Mouse (Mus musculus): ENCODE measurements at regions not wholly inside any gene's neighbourhood (a gene's known extent, or its start where the extent isn't known, plus 50 kb on each side); places are given as distances from the start of the nearest gene placed in this dataset.

GRCm38 (mm10) chr17:84010492-84011060 lies 162.8 kb upstream of the Haao start:
- Histone ChIP-seq H3K4me3 (no peak overlapping the region), H3K36me3 (no peaks in the 10 kb centered on the region), H3K9ac (no peak overlapping the region), H3K4me2 (no peak overlapping the region), H3K9me3 (no peaks in the 10 kb centered on the region), H3K27ac (no peak overlapping the region), H3K27me3 (no peaks in the 10 kb centered on the region), H3K4me1 (peaks cover 29% of the 10 kb centered on the region; the same call in 1 of the 2 replicates)
- ATAC-seq (ENCODE audit: borderline replicate concordance, extremely low read depth, low FRiP score, low TSS enrichment), result no peak
- 84% methylated on average over 3 of the region's 3 CpGs for WGBS

GRCm38 (mm10) chr17:84009966-84010365 lies 162.2 kb upstream of the Haao start:
- ATAC-seq (ENCODE audit: borderline replicate concordance, extremely low read depth, low FRiP score, low TSS enrichment), result no peak
- no peak overlapping the region for H3K4me3 ChIP-seq
- no peak overlapping the region for H3K27ac ChIP-seq
- no peaks in the 10 kb centered on the region for H3K9me3 ChIP-seq
- H3K36me3 ChIP-seq, result no peaks in the 10 kb centered on the region
- peaks cover 32% of the 10 kb centered on the region; the same call in 1 of the 2 replicates for H3K4me1 ChIP-seq
- no peak overlapping the region for H3K4me2 ChIP-seq
- 74% methylated on average over 7 of the region's 7 CpGs for WGBS
- no peaks in the 10 kb centered on the region for H3K27me3 ChIP-seq
- no peak overlapping the region for H3K9ac ChIP-seq

GRCm38 (mm10) chr17:84009194-84009593 lies 161.4 kb upstream of the Haao start:
- no peak overlapping the region for H3K9ac ChIP-seq
- peaks cover 31% of the 10 kb centered on the region for H3K4me1 ChIP-seq
- no peaks in the 10 kb centered on the region for H3K27me3 ChIP-seq
- 71% methylated on average over 8 of the region's 8 CpGs for WGBS
- H3K36me3 ChIP-seq, result no peaks in the 10 kb centered on the region
- H3K4me3 ChIP-seq, result no peak overlapping the region
- H3K4me2 ChIP-seq, result no peak overlapping the region
- H3K27ac ChIP-seq, result peak overlapping the region; percentile 75
- ATAC-seq (ENCODE audit: borderline replicate concordance, extremely low read depth, low FRiP score, low TSS enrichment), result 0 out of 2 replicates have a peak, but pooled peaks have one; percentile 23
- H3K9me3 ChIP-seq, result no peaks in the 10 kb centered on the region

DNA sequence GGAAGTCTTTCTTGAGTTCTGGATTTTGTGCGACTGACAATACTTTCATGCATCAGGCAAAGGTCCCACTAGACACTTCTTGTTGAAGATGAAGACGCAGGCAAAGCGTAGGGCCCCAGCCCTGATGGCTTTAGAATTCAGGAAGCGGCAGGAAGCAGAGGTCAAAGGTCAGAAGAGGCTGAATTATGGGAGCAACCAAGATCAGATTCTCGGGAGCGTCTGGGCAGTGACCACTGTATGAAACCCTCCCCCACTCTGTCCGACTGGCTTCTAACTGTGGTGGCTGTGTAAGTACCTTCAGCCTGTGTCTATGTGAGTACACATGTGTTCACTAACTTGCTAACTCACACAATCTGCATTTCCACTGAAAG lies 160.9 kb upstream of the Haao start:
- ATAC-seq (ENCODE audit: borderline replicate concordance, extremely low read depth, low FRiP score, low TSS enrichment), result no peak
- no peak overlapping the region for H3K4me2 ChIP-seq
- no peaks in the 10 kb centered on the region for H3K9me3 ChIP-seq
- no peaks in the 10 kb centered on the region for H3K27me3 ChIP-seq
- no peak overlapping the region for H3K4me3 ChIP-seq
- no peak overlapping the region for H3K9ac ChIP-seq
- H3K27ac ChIP-seq, result peak overlapping the region; percentile 75
- H3K36me3 ChIP-seq, result no peaks in the 10 kb centered on the region
- 54% methylated on average over 7 of the region's 7 CpGs for WGBS
- peaks cover 31% of the 10 kb centered on the region for H3K4me1 ChIP-seq

- Histone ChIP-seq H3K9me3 (no peaks in the 10 kb centered on the region), H3K27me3 (no peaks in the 10 kb centered on the region), H3K4me3 (no peak overlapping the region), H3K36me3 (no peaks in the 10 kb centered on the region), H3K4me1 (peaks cover 33% of the 10 kb centered on the region), H3K27ac (no peak overlapping the region), H3K4me2 (no peak overlapping the region), H3K9ac (no peak overlapping the region)
- ATAC-seq (ENCODE audit: borderline replicate concordance, extremely low read depth, low FRiP score, low TSS enrichment), result no peak
- 80% methylated on average over 12 of the region's 12 CpGs for WGBS
These were observed 160.4 kb upstream of the Haao start for GRCm38 (mm10) chr17:84008035-84008681.

GRCm38 (mm10) chr17:84006748-84007147 lies 159.0 kb upstream of the Haao start:
- Histone ChIP-seq H3K4me3 (no peak overlapping the region), H3K27ac (no peak overlapping the region), H3K9me3 (no peaks in the 10 kb centered on the region), H3K4me1 (peaks cover 33% of the 10 kb centered on the region), H3K27me3 (no peaks in the 10 kb centered on the region), H3K4me2 (no peak overlapping the region), H3K36me3 (no peaks in the 10 kb centered on the region), H3K9ac (no peak overlapping the region)
- 85% methylated on average over 9 of the region's 9 CpGs for WGBS
- ATAC-seq (ENCODE audit: borderline replicate concordance, extremely low read depth, low FRiP score, low TSS enrichment), result no peak

- Histone ChIP-seq H3K4me2 (peak overlapping the region; percentile 37), H3K36me3 (no peaks in the 10 kb centered on the region), H3K4me1 (peaks cover 36% of the 10 kb centered on the region), H3K4me3 (no peak overlapping the region), H3K27ac (peak overlapping the region; percentile 86), H3K9ac (peak overlapping the region; percentile 3; the same call in 1 of the 2 replicates), H3K27me3 (no peaks in the 10 kb centered on the region), H3K9me3 (no peaks in the 10 kb centered on the region)
- 50% methylated on average over 6 of the region's 6 CpGs for WGBS
- ATAC-seq (ENCODE audit: borderline replicate concordance, extremely low read depth, low FRiP score, low TSS enrichment), result no peak
These were observed 156.5 kb upstream of the Haao start for GRCm38 (mm10) chr17:84004237-84004636.

DNA sequence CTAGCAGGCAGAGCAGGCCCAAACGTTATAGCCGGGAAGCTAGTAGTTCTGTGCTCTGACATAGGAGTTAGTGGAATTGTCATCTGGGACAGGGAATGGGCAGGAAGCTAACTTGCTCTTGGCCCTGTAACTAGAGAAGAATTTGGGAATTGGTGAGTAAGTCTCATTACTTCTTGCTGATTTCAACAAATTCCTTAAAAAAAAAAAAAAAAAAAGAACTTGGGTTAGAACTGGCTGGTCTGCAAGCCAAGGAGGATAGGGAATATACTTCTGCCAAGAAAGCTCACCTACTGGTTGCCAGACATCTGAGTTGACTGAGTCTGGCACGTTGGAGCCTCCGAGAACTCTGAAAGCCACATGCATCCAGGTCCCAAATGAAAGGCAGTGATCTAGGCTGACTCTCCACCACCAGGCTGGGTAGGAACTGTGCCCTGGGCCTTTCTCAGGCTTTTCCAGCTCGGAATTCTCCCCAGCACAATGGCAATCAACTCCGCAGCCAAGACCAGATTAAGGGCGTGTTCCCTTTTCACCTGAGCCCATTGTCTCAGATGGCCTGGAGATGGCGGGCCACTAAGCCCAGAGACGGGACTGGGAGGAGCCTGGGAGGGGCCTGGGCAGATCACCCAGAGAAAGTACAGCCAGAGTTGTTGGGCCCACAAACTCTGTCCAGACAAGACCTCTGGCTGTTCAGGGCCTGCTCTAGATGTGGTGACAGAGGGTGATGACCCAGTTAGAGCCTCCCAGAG lies 155.9 kb upstream of the Haao start:
- Histone ChIP-seq H3K4me3 (no peak overlapping the region), H3K36me3 (no peaks in the 10 kb centered on the region), H3K4me2 (peak overlapping the region; percentile 37), H3K9me3 (no peaks in the 10 kb centered on the region), H3K27me3 (no peaks in the 10 kb centered on the region), H3K4me1 (peaks cover 31% of the 10 kb centered on the region), H3K9ac (no peak overlapping the region), H3K27ac (peak overlapping the region; percentile 86)
- 62% methylated on average over 9 of the region's 9 CpGs for WGBS
- ATAC-seq (ENCODE audit: borderline replicate concordance, extremely low read depth, low FRiP score, low TSS enrichment), result no peak

- no peaks in the 10 kb centered on the region for H3K36me3 ChIP-seq
- H3K4me1 ChIP-seq, result peaks cover 27% of the 10 kb centered on the region
- 82% methylated on average over 6 of the region's 6 CpGs for WGBS
- H3K9ac ChIP-seq, result no peak overlapping the region
- H3K4me2 ChIP-seq, result no peak overlapping the region
- no peaks in the 10 kb centered on the region for H3K27me3 ChIP-seq
- H3K9me3 ChIP-seq, result no peaks in the 10 kb centered on the region
- no peak overlapping the region for H3K27ac ChIP-seq
- no peak for ATAC-seq (ENCODE audit: borderline replicate concordance, extremely low read depth, low FRiP score, low TSS enrichment)
- H3K4me3 ChIP-seq, result no peak overlapping the region
These were observed 155.2 kb upstream of the Haao start for GRCm38 (mm10) chr17:84002939-84003338.

DNA sequence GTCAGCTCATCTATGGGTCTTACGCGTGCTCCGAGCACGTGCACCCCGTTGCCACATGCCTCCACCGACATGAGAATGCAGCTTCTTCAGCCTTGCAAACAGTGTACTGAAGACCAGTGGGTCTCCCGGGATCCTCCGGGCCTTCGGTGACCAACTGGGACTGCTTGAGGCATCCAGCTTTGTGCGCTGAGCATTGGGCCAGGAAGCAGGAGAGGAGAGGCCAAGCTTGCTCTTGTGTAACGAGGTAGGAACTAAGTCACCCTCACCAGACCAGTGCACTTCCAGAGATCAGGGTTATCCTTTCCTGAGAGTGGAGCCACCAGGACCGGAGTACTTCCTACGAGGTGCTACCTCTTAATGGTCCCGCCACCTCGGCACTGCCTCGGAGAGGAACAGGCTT lies 154.6 kb upstream of the Haao start:
- Histone ChIP-seq H3K9me3 (no peaks in the 10 kb centered on the region), H3K9ac (no peak overlapping the region), H3K27me3 (no peaks in the 10 kb centered on the region), H3K4me3 (no peak overlapping the region), H3K27ac (no peak overlapping the region), H3K4me1 (peaks cover 27% of the 10 kb centered on the region), H3K4me2 (no peak overlapping the region), H3K36me3 (no peaks in the 10 kb centered on the region)
- 93% methylated on average over 16 of the region's 16 CpGs for WGBS
- no peak for ATAC-seq (ENCODE audit: borderline replicate concordance, extremely low read depth, low FRiP score, low TSS enrichment)

DNA sequence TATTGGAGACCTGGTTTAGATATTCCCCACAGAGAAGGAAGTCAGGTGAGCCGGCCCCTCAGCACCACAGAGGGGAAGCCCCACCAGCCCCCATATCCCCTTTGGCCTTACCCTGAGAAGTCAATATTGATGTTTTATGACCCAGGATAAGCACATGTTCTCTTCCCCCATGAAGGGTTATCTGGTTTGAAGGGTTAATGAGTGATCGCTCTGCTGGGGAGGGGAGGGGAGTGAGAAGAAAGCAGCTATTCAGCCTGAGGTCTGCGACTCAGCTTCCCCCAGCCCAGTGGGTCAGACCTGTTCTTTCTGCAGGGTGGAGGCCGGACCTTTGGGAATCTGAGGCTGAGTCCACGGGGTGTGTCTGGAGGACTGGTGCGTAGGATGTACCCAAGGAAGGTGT lies 152.4 kb upstream of the Haao start:
- Histone ChIP-seq H3K4me3 (no peak overlapping the region), H3K9me3 (no peaks in the 10 kb centered on the region), H3K27ac (peak overlapping the region; percentile 91), H3K9ac (no peak overlapping the region), H3K36me3 (no peaks in the 10 kb centered on the region), H3K4me2 (peak overlapping the region; percentile 14; the same call in 1 of the 2 replicates), H3K27me3 (no peaks in the 10 kb centered on the region), H3K4me1 (peaks cover 24% of the 10 kb centered on the region)
- 47% methylated on average over 6 of the region's 6 CpGs for WGBS
- no peak for ATAC-seq (ENCODE audit: borderline replicate concordance, extremely low read depth, low FRiP score, low TSS enrichment)

DNA sequence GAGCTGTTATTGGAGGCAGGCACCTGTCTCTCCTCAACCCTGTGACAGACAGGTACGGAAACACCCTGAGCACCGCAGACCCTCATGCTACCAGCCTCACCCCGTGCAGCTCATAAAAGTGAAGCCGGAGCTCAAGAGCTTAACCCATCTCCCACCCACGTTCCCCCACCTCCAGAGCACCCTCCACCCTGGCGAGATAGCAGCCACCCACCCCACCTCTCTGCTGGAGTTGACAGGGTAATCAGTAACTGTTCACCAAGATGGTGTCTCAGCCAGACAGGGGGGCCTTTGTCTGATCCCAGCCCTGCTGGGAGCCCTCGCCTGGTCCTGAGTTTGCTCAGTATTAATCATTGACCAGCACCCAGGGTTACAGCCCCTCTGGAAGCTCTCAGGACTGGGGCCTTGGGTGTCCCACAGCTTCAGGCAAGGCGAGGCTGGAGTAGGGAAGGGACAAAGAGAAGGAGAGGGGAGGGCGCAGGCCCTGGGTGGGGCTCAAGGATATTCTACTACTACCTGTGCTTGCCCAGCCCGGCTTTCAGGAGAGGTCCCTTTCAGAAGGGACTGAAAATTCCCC lies 151.3 kb upstream of the Haao start:
- no peaks in the 10 kb centered on the region for H3K9me3 ChIP-seq
- no peaks in the 10 kb centered on the region for H3K27me3 ChIP-seq
- H3K36me3 ChIP-seq, result no peaks in the 10 kb centered on the region
- H3K4me2 ChIP-seq, result peak overlapping the region; percentile 14
- H3K9ac ChIP-seq, result no peak overlapping the region
- peaks cover 18% of the 10 kb centered on the region for H3K4me1 ChIP-seq
- peak; percentile 85 for ATAC-seq (ENCODE audit: borderline replicate concordance, extremely low read depth, low FRiP score, low TSS enrichment)
- no peak overlapping the region for H3K4me3 ChIP-seq
- 51% methylated on average over 10 of the region's 10 CpGs for WGBS
- peak overlapping the region; percentile 91 for H3K27ac ChIP-seq
